Mouse (Mus musculus): ENCODE measurements around the gene Ccdc189.

DNA sequence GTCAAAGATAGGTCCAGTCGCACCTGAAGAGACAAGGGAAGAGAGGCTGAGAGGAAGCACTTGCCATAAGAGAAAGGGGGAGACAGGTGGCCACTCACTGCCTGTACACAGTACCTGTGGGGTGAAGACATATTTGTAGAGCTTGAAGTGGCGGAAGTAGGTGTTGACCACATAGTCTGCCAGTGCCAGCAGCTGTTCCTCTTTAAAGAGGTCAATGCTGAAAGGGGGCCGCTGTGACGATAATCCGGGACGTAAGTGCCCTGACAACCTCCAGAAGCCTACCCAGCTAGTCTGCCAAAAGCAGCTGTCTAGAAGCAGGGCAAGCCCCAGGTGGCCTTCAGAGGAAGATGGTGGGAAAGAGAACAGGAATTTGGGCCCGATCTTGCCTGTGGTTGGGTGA is 3.4 kb downstream of the Ccdc189 start:
- no peak for TF ChIP-seq HCFC1 (IDR thresholded peaks at IDR 0.05; ENCODE audit: borderline replicate concordance, insufficient read depth, low read length)
- TF ChIP-seq MAFK (IDR thresholded peaks at IDR 0.05; ENCODE audit: insufficient read depth, low read depth, low read length): no peak
- no peak for TF ChIP-seq CHD2 (IDR thresholded peaks at IDR 0.05; ENCODE audit: low read depth, low read length)

All from ES-E14 (cell line).